Mouse (Mus musculus) intestine, embryonic 14.5 days (tissue): ENCODE measurements at regions not wholly inside any gene's neighbourhood (a gene's known extent, or its start where the extent isn't known, plus 50 kb on each side); places are given as distances from the start of the nearest gene placed in this dataset.

Experiments
- ATAC-seq: fragments of 200-750 bp; cut with Nextera tagmentation; replicated peaks from 2 replicates; pipeline ENCODE4 v1.8.0; 2017; ENCODE audit warnings: low read depth, moderate number of reproducible peaks, moderate TSS enrichment, moderate library complexity; ENCODE audit not compliant: low FRiP score, low TSS enrichment
- DNase-seq: peaks from one replicate; pipeline ENCODE4 v3.0.0-alpha.2; 2018; ENCODE audit warnings: low spot score
- H3K27ac ChIP-seq: fragments of 300-500 bp; sonication (generic); 2 replicates; pipeline ENCODE4 v1.5.1; 2014; ENCODE audit warnings: low read depth, mild to moderate bottlenecking, control low read depth
- H3K27me3 ChIP-seq: fragments of 300-500 bp; sonication (generic); replicated peaks from 2 replicates; pipeline ENCODE4 v1.6.1; 2014; ENCODE audit warnings: low read length, control low read depth; ENCODE audit not compliant: control insufficient read depth, insufficient read depth
- H3K36me3 ChIP-seq: fragments of 300-500 bp; sonication (generic); 2 replicates; pipeline ENCODE4 v1.6.1; 2014; ENCODE audit warnings: low read length, control low read depth; ENCODE audit not compliant: control insufficient read depth, insufficient read depth
- H3K4me1 ChIP-seq: fragments of 300-500 bp; sonication (generic); replicated peaks from 2 replicates; pipeline ENCODE4 v1.6.1; 2014; ENCODE audit warnings: low read length, control low read depth, mixed read lengths; ENCODE audit not compliant: control insufficient read depth, insufficient read depth
- H3K4me2 ChIP-seq: fragments of 300-500 bp; sonication (generic); 2 replicates; pipeline ENCODE4 v1.6.1; 2014; ENCODE audit warnings: low read length
- H3K4me3 ChIP-seq: fragments of 300-500 bp; sonication (generic); 2 replicates; pipeline ENCODE4 v1.5.1; 2014; ENCODE audit warnings: low read depth, low read length, control low read depth, mixed read lengths
- H3K9ac ChIP-seq: fragments of 300-500 bp; sonication (generic); 2 replicates; pipeline ENCODE4 v1.6.1; 2014; ENCODE audit warnings: mild to moderate bottlenecking, low read length
- H3K9me3 ChIP-seq: fragments of 300-500 bp; sonication (generic); 2 replicates; pipeline ENCODE4 v1.6.1; 2016; ENCODE audit warnings: low read length, control low read depth; ENCODE audit not compliant: control insufficient read depth
- WGBS: fragments of 180-500 bp; shearing (Covaris S2); extraction: QIAGEN DNeasy Blood & Tissue Kit; methylation state at CpG from one replicate; pipeline ENCODE4 v1.1.7; 2014; 5-methylcytosine and 5-hydroxymethylcytosine counted together

- H3K4me2 ChIP-seq = no peak overlapping the region
- ATAC-seq (no peak), DNase-seq (no peak)
- peaks cover 11% of the 10 kb centered on the region for H3K4me1 ChIP-seq
- no peak overlapping the region for H3K4me3 ChIP-seq
- H3K27ac ChIP-seq = no peak overlapping the region
- no peaks in the 10 kb centered on the region for H3K36me3 ChIP-seq
- WGBS = 81% methylated on average over 5 of the region's 5 CpGs
- no peak overlapping the region for H3K9ac ChIP-seq
- no peaks in the 10 kb centered on the region for H3K27me3 ChIP-seq
- no peaks in the 10 kb centered on the region for H3K9me3 ChIP-seq
These were observed 125.0 kb upstream of the Ubr2 start for GRCm38 (mm10) chr17:47135391-47135790.

DNA sequence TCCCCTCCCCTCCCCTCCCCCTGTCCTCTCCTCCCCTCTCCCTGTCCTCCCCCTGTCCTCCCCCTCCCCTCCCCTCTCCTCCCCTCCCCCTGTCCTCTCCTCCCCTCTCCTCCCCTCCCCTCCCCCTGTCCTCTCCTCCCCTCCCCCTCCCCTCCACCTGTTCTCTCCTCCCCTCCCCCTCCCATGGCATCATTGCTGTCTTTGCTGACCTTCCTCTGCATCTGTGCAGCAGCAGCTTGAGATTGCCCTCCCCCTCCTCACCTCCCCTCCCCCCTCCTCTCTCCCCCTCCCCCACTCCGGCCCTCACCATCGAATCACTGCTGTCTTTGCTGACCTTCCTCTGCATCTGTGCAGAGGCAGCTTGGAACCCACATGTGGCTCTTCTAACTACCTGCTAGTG is 123.4 kb upstream of the Ubr2 start:
- Histone ChIP-seq H3K27ac (no peak overlapping the region), H3K9me3 (no peaks in the 10 kb centered on the region), H3K4me1 (peaks cover 5% of the 10 kb centered on the region; the same call in 1 of the 2 replicates), H3K4me3 (no peak overlapping the region), H3K9ac (no peak overlapping the region), H3K27me3 (no peaks in the 10 kb centered on the region), H3K4me2 (no peak overlapping the region), H3K36me3 (no peaks in the 10 kb centered on the region)
- DNase-seq = no peak
- no peak for ATAC-seq
- WGBS = 63% methylated on average over 2 of the region's 2 CpGs

- Histone ChIP-seq H3K36me3 (no peaks in the 10 kb centered on the region), H3K4me3 (no peak overlapping the region), H3K4me2 (no peak overlapping the region), H3K9ac (no peak overlapping the region), H3K4me1 (no peaks in the 10 kb centered on the region), H3K27me3 (no peaks in the 10 kb centered on the region), H3K9me3 (no peaks in the 10 kb centered on the region), H3K27ac (no peak overlapping the region)
- WGBS = 77% methylated on average over 3 of the region's 3 CpGs
- no peak for DNase-seq
- ATAC-seq = no peak
These were observed 117.2 kb upstream of the Ubr2 start for GRCm38 (mm10) chr17:47127571-47127970.

GRCm38 (mm10) chr17:47123576-47123975 is 113.2 kb upstream of the Ubr2 start:
- H3K4me3 ChIP-seq = no peak overlapping the region
- ATAC-seq (no peak), DNase-seq (no peak)
- no peak overlapping the region for H3K4me2 ChIP-seq
- H3K9ac ChIP-seq = no peak overlapping the region
- H3K27ac ChIP-seq = no peak overlapping the region
- no peaks in the 10 kb centered on the region for H3K9me3 ChIP-seq
- no peaks in the 10 kb centered on the region for H3K27me3 ChIP-seq
- 89% methylated on average over 18 of the region's 18 CpGs for WGBS
- H3K4me1 ChIP-seq = no peaks in the 10 kb centered on the region
- no peaks in the 10 kb centered on the region for H3K36me3 ChIP-seq

GRCm38 (mm10) chr17:47122221-47122620 is 111.9 kb upstream of the Ubr2 start:
- Histone ChIP-seq H3K9ac (no peak overlapping the region), H3K27me3 (no peaks in the 10 kb centered on the region), H3K36me3 (no peaks in the 10 kb centered on the region), H3K4me2 (no peak overlapping the region), H3K27ac (no peak overlapping the region), H3K4me1 (no peaks in the 10 kb centered on the region), H3K4me3 (no peak overlapping the region), H3K9me3 (no peaks in the 10 kb centered on the region)
- WGBS = 76% methylated on average over 9 of the region's 9 CpGs
- ATAC-seq (no peak), DNase-seq (no peak)

DNA sequence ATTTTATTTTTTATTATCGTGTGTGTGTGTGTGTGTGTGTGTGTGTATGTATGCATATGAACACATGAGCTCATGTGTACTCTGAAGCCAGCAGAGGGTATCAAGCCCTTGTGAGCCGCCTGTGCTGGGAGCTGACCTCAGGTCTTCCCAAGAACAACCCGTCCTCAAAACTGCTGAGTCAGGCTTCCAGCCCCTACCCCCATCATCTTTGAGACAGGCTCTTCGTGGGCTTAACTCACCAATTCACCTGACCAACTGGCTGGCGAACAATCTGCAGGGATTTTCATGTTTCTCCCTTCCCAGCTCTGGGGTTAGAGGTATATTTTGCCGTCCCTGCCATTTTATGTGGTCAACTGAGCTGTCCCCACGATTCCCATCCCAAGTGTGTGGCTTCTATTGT is 107.7 kb upstream of the Ubr2 start:
- Histone ChIP-seq H3K36me3 (no peaks in the 10 kb centered on the region), H3K9ac (no peak overlapping the region), H3K4me1 (no peaks in the 10 kb centered on the region), H3K27me3 (no peaks in the 10 kb centered on the region), H3K4me2 (no peak overlapping the region), H3K4me3 (no peak overlapping the region), H3K9me3 (no peaks in the 10 kb centered on the region), H3K27ac (no peak overlapping the region)
- no peak for DNase-seq
- 81% methylated on average over 7 of the region's 7 CpGs for WGBS
- ATAC-seq = no peak

DNA sequence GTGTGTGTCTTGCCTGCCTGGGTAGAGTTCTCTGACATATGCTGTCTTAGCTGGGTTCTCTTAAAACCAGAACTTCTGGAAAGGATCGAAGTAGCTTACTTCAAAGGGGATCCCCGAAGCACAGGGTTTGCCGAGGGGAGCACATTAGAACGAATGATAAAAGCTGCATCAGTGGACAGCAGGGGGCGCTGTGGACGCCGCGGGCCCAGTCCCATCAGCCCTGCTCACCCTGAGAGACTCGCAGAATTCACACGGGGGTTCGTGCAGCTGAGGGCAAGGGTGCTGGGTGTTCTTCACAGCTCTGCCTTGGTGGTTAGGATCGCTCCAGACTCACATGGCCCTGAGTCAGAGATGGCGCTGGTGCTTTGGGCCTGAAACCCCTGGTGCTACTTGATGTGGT is 105.4 kb upstream of the Ubr2 start:
- ATAC-seq (no peak; the same call in 1 of the 2 replicates), DNase-seq (peak; percentile 56)
- no peak overlapping the region for H3K4me3 ChIP-seq
- 55% methylated on average over 13 of the region's 13 CpGs for WGBS
- H3K36me3 ChIP-seq = no peaks in the 10 kb centered on the region
- H3K9me3 ChIP-seq = no peaks in the 10 kb centered on the region
- H3K4me1 ChIP-seq = no peaks in the 10 kb centered on the region
- H3K27ac ChIP-seq = no peak overlapping the region
- no peak overlapping the region for H3K4me2 ChIP-seq
- no peak overlapping the region for H3K9ac ChIP-seq
- H3K27me3 ChIP-seq = no peaks in the 10 kb centered on the region

- no peaks in the 10 kb centered on the region for H3K36me3 ChIP-seq
- H3K4me1 ChIP-seq = no peaks in the 10 kb centered on the region
- DNase-seq = no peak
- H3K27ac ChIP-seq = no peak overlapping the region
- 79% methylated on average over 5 of the region's 5 CpGs for WGBS
- H3K9ac ChIP-seq = no peak overlapping the region
- H3K4me2 ChIP-seq = no peak overlapping the region
- no peak overlapping the region for H3K4me3 ChIP-seq
- H3K27me3 ChIP-seq = no peaks in the 10 kb centered on the region
- no peak for ATAC-seq
- H3K9me3 ChIP-seq = no peaks in the 10 kb centered on the region
These were observed 104.8 kb upstream of the Ubr2 start for GRCm38 (mm10) chr17:47115141-47115540.

- WGBS = 78% methylated on average over 7 of the region's 7 CpGs
- no peak overlapping the region for H3K4me3 ChIP-seq
- H3K4me1 ChIP-seq = no peaks in the 10 kb centered on the region
- H3K9me3 ChIP-seq = no peaks in the 10 kb centered on the region
- no peak for DNase-seq
- no peak for ATAC-seq
- no peak overlapping the region for H3K4me2 ChIP-seq
- H3K27ac ChIP-seq = no peak overlapping the region
- H3K27me3 ChIP-seq = no peaks in the 10 kb centered on the region
- H3K36me3 ChIP-seq = no peaks in the 10 kb centered on the region
- H3K9ac ChIP-seq = no peak overlapping the region
These were observed 104.4 kb upstream of the Ubr2 start for GRCm38 (mm10) chr17:47114736-47115135.
